Mouse (Mus musculus): ENCODE data around the gene Apc2. TPM values are rescaled to one million over a fixed set of nuclear protein-coding genes. Genes with fewer than 3 reads are reported as not detected.

Gene Apc2
- polyA plus RNA-seq, 1 experiment: 0.74 TPM

DNA sequence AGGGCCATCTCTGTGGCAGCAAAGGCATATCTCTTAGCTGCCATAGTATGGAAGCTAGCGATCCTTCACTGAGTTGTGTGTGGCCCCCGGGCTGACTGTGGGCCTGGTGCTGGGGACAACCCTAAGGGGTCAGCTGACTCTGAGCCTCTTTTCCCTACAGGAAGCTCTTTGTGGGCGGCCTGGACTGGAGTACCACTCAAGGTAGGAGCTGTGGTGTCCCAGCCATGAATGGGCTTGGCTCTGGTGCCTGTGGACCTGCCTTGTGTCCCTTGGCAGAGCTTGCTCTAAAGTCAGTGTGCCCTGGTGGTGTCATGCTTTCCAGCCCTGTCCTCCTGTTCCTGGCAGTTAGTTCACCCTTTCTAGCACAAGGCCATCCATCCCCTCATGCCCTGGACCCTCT is 21.9 kb upstream of the Apc2 start:
- no peak overlapping the region for H3K4me3 ChIP-seq (ENCODE audit: insufficient read depth, low read depth, low read length)
- H3K27me3 ChIP-seq (replicated peaks; ENCODE audit: control insufficient read depth, insufficient read depth, low read length): no peaks in the 10 kb centered on the region
- 0 out of 2 replicates have a peak, but pooled peaks cover 1% of the 10 kb centered on the region for H3K36me3 ChIP-seq (ENCODE audit: control insufficient read depth, insufficient read depth, low read length)
- TF ChIP-seq CTCF (conservative IDR thresholded peaks at IDR 0.05; ENCODE audit: insufficient read depth, insufficient read length, low read depth, low read length) (no peak), POLR2A (IDR thresholded peaks at IDR 0.05; ENCODE audit: low read depth, low read length) (no peak)
- peaks cover 15% of the 10 kb centered on the region for H3K4me1 ChIP-seq (ENCODE audit: control insufficient read depth, insufficient read depth, low read length)
- no peak overlapping the region for H3K27ac ChIP-seq (ENCODE audit: insufficient read depth, low read depth, low read length)
- WGBS: 76% methylated on average over 3 of the region's 3 CpGs
- DNase-seq: no peak

DNA sequence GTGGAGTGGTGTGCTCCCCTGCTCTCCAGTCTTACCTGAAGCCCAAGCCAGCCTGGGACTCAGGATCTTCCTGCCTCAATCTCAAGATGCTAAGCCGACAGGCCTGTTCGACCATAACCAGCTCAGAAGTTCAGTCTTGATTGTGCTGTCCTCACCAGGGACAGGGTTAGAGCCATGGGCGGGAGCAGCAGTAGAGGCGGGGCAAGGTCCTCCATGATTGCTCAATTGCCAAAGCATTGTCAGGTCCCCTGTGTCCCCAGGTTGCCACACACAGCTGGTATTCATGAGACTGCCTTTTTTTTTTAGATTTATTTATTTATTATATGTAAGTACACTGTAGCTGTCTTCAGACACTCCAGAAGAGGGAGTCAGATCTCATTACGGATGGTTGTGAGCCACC is 19.5 kb upstream of the Apc2 start:
- peaks cover 8% of the 10 kb centered on the region for H3K4me1 ChIP-seq (ENCODE audit: control insufficient read depth, insufficient read depth, low read length)
- no peaks in the 10 kb centered on the region for H3K27me3 ChIP-seq (replicated peaks; ENCODE audit: control insufficient read depth, insufficient read depth, low read length)

DNA sequence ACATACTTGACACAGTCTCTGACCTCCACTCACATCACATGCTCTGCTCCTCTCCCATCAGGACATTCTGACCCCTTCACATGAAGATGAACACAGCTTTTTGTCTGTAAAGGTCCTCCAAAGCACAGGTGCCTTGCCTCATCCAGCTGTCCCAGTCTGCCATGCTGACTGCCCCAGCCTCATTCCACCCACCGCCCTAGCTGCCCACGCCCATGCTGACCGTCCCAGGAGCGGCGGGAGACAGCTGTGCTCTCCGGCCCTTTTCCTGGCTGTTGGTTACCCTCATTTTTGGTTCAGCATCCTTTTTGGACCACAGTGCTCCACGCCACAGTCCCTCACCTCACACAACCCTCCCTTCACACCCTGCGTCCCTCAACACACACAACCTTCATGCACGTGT is 17.4 kb upstream of the Apc2 start:
- Histone ChIP-seq H3K4me1 (ENCODE audit: control insufficient read depth, insufficient read depth, low read length) (peaks cover 22% of the 10 kb centered on the region), H3K36me3 (ENCODE audit: control insufficient read depth, insufficient read depth, low read length) (peaks cover 3% of the 10 kb centered on the region; the same call in 1 of the 2 replicates), H3K27me3 (replicated peaks; ENCODE audit: control insufficient read depth, insufficient read depth, low read length) (no peaks in the 10 kb centered on the region), H3K27ac (ENCODE audit: insufficient read depth, low read depth, low read length) (no peak overlapping the region), H3K4me3 (ENCODE audit: insufficient read depth, low read depth, low read length) (no peak overlapping the region)
- WGBS: 87% methylated on average over 9 of the region's 9 CpGs
- TF ChIP-seq POLR2A (IDR thresholded peaks at IDR 0.05; ENCODE audit: low read depth, low read length): no peak
- TF ChIP-seq CTCF (conservative IDR thresholded peaks at IDR 0.05; ENCODE audit: insufficient read depth, insufficient read length, low read depth, low read length): no peak
- DNase-seq: no peak

More for the DNA sequence above, 19.5 kb upstream of the Apc2 start:
- Histone ChIP-seq H3K4me3 (ENCODE audit: insufficient read depth, low read depth, low read length) (no peak overlapping the region), H3K36me3 (ENCODE audit: control insufficient read depth, insufficient read depth, low read length) (peaks cover 3% of the 10 kb centered on the region; the same call in 1 of the 2 replicates), H3K27ac (ENCODE audit: insufficient read depth, low read depth, low read length) (no peak overlapping the region)
- no peak for DNase-seq
- TF ChIP-seq CTCF (conservative IDR thresholded peaks at IDR 0.05; ENCODE audit: insufficient read depth, insufficient read length, low read depth, low read length) (no peak), POLR2A (IDR thresholded peaks at IDR 0.05; ENCODE audit: low read depth, low read length) (no peak)
- WGBS: 61% methylated on average over 5 of the region's 5 CpGs

DNA sequence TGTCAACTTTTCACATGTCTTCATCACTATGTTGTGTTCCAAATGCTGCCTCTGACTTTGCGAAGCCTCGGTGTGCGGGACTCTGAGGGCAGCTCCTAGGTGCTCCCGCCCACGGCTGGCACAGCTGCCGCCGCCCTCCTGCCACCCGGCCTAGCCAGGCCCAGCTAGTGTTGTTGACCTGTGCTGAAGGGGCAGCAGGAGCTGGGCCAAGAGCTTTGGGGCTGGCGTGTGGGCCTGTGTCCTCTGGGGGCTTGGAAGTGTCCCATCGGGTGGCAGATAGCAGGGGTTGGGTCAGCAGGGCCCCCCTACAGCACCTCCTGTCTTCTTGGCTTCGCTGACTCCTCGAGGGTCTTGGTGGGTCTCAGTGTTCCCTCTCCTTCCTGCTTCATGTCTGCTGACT is 16.5 kb upstream of the Apc2 start:
- no peak for DNase-seq
- H3K27ac ChIP-seq (ENCODE audit: insufficient read depth, low read depth, low read length): no peak overlapping the region

DNA sequence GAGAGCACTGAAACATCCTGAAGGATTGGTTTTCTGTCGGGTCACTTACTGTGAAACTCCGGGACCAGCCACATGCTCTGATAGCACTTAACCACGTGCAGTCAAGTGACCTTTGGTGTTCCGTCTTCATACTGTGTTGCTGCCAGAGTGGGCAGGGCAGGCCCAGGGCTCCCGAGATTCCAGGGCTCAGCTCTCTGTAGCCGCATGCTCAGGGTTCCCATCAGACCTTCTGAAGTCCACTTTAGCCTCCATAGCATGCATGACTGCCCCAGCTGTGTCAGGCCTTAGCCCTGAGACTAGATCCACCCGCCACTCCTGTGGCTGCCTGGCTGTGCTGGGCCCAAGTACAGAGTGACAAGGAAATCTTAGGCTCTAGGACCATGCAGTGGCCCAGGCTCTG is 14.5 kb upstream of the Apc2 start:
- TF ChIP-seq POLR2A (IDR thresholded peaks at IDR 0.05; ENCODE audit: low read depth, low read length) (no peak), CTCF (conservative IDR thresholded peaks at IDR 0.05; ENCODE audit: insufficient read depth, insufficient read length, low read depth, low read length) (no peak)
- DNase-seq: peak; percentile 96
- WGBS: 24% methylated on average over 7 of the region's 7 CpGs
- peaks cover 11% of the 10 kb centered on the region for H3K36me3 ChIP-seq (ENCODE audit: control insufficient read depth, insufficient read depth, low read length)
- H3K27me3 ChIP-seq (replicated peaks; ENCODE audit: control insufficient read depth, insufficient read depth, low read length): no peaks in the 10 kb centered on the region
- H3K27ac ChIP-seq (ENCODE audit: insufficient read depth, low read depth, low read length): peak overlapping the region; percentile 98
- peaks cover 22% of the 10 kb centered on the region for H3K4me1 ChIP-seq (ENCODE audit: control insufficient read depth, insufficient read depth, low read length)
- H3K4me3 ChIP-seq (ENCODE audit: insufficient read depth, low read depth, low read length): no peak overlapping the region

More for the DNA sequence above, 16.5 kb upstream of the Apc2 start:
- 66% methylated on average over 12 of the region's 12 CpGs for WGBS
- Histone ChIP-seq H3K27me3 (replicated peaks; ENCODE audit: control insufficient read depth, insufficient read depth, low read length) (no peaks in the 10 kb centered on the region), H3K4me3 (ENCODE audit: insufficient read depth, low read depth, low read length) (no peak overlapping the region), H3K4me1 (ENCODE audit: control insufficient read depth, insufficient read depth, low read length) (peaks cover 22% of the 10 kb centered on the region), H3K36me3 (ENCODE audit: control insufficient read depth, insufficient read depth, low read length) (peaks cover 4% of the 10 kb centered on the region; the same call in 1 of the 2 replicates)
- TF ChIP-seq CTCF (conservative IDR thresholded peaks at IDR 0.05; ENCODE audit: insufficient read depth, insufficient read length, low read depth, low read length) (no peak), POLR2A (IDR thresholded peaks at IDR 0.05; ENCODE audit: low read depth, low read length) (no peak)

DNA sequence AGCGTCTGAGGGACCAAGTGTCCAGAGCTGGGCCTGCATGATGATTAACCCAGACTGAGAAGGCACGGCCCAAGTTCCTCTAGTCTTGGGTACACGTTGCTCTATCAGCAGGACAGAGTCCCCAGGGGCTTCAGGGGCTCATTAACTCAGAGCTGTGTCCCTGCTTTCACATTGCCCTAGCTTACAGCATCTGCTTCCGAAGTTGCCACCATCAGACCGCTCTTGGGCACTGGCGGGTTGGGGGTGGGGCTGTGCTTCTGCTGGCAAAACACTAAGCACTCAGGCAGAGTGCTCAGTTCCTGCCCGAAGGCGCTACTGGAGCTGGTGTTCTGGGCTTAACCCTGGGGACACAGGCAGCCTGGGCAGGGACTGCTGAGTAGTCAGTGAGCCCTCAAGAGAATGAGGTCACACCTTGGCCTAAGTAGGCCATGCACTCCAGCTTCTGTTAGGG is 13.8 kb upstream of the Apc2 start:
- Histone ChIP-seq H3K27ac (ENCODE audit: insufficient read depth, low read depth, low read length) (peak overlapping the region; percentile 98), H3K27me3 (replicated peaks; ENCODE audit: control insufficient read depth, insufficient read depth, low read length) (no peaks in the 10 kb centered on the region), H3K4me3 (ENCODE audit: insufficient read depth, low read depth, low read length) (no peak overlapping the region), H3K36me3 (ENCODE audit: control insufficient read depth, insufficient read depth, low read length) (peaks cover 12% of the 10 kb centered on the region), H3K4me1 (ENCODE audit: control insufficient read depth, insufficient read depth, low read length) (peaks cover 22% of the 10 kb centered on the region)
- DNase-seq: peak; percentile 83
- 26% methylated on average over 8 of the region's 8 CpGs for WGBS
- TF ChIP-seq POLR2A (IDR thresholded peaks at IDR 0.05; ENCODE audit: low read depth, low read length) (no peak), CTCF (conservative IDR thresholded peaks at IDR 0.05; ENCODE audit: insufficient read depth, insufficient read length, low read depth, low read length) (no peak)

DNA sequence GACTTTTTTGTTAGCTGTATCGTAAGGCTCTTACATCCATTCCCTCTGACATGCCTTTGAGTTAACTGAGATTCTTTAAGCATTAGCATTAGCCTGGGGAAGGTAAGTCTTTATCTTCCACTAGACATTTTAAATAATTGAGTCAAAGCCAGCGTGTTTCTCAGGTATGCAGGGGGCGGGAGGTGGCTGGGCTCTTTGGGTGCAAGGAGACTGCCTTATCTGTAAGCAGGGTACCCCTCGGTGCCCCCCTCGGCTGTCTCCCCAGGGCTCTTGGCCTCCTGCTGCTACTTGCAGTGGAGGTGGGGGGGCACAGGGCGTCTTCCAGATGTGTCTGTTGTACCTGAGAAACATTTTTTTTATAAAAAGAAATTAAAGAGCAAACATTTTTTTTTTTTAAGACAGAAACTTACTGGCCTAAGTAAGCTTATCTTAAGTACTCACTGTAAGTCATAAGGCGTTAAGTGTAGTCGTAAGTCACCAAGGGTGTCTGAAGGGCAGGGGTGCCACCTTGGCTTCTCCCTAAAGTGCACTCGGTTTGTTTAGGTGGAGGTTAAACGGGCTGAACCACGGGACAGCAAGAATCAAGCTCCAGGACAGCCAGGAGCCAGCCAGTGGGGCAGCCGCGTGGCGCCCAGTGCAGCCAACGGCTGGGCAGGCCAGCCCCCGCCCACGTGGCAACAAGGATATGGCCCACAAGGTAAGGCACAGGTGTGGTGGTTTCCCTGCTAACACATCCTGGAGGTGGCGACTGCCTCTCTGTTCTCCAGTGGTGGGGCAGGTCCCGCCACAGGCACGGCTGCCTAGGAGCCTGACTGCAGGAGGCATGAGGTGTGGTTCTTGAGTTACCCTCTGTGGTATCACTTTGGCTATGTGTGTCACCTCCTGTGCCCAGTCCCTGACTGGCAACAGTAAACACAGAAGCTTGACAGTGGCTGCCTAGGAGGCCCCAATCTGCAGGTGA is 13.0 kb upstream of the Apc2 start:
- 56% methylated on average over 20 of the region's 20 CpGs for WGBS

More for the DNA sequence above, 13.0 kb upstream of the Apc2 start:
- peaks cover 12% of the 10 kb centered on the region for H3K36me3 ChIP-seq (ENCODE audit: control insufficient read depth, insufficient read depth, low read length)
- H3K27me3 ChIP-seq (replicated peaks; ENCODE audit: control insufficient read depth, insufficient read depth, low read length): no peaks in the 10 kb centered on the region
- peak overlapping the region; percentile 98 for H3K27ac ChIP-seq (ENCODE audit: insufficient read depth, low read depth, low read length)
- DNase-seq: peak; percentile 40
- H3K4me1 ChIP-seq (ENCODE audit: control insufficient read depth, insufficient read depth, low read length): peaks cover 22% of the 10 kb centered on the region
- TF ChIP-seq CTCF (conservative IDR thresholded peaks at IDR 0.05; ENCODE audit: insufficient read depth, insufficient read length, low read depth, low read length) (no peak), POLR2A (IDR thresholded peaks at IDR 0.05; ENCODE audit: low read depth, low read length) (no peak)
- H3K4me3 ChIP-seq (ENCODE audit: insufficient read depth, low read depth, low read length): no peak overlapping the region

Data from kidney, adult 2 months (tissue).